Mouse (Mus musculus): ENCODE measurements at regions not wholly inside any gene's neighbourhood (a gene's known extent, or its start where the extent isn't known, plus 50 kb on each side); places are given as distances from the start of the nearest gene placed in this dataset.

GRCm38 (mm10) chr1:88935779-88936178 is 134.4 kb upstream of the Sh3bp4 start:
- DNase-seq: no peak
- Histone ChIP-seq H3K27ac (ENCODE audit: low read depth) (no peak overlapping the region), H3K9me3 (ENCODE audit: low read depth, low read length) (no peaks in the 10 kb centered on the region), H3K4me3 (ENCODE audit: low read depth, low read length) (no peak overlapping the region), H3K9ac (no peak overlapping the region), H3K4me1 (ENCODE audit: insufficient read depth) (no peaks in the 10 kb centered on the region), H3K36me3 (ENCODE audit: insufficient read depth) (no peaks in the 10 kb centered on the region), H3K27me3 (ENCODE audit: insufficient read depth, low read length) (no peaks in the 10 kb centered on the region), H3K4me2 (no peak overlapping the region)
- WGBS: 74% methylated on average over 3 of the region's 3 CpGs
- no peak for TF ChIP-seq CTCF (IDR thresholded peaks at IDR 0.05; ENCODE audit: low read depth)
- no peak for ATAC-seq (ENCODE audit: insufficient read depth)

DNA sequence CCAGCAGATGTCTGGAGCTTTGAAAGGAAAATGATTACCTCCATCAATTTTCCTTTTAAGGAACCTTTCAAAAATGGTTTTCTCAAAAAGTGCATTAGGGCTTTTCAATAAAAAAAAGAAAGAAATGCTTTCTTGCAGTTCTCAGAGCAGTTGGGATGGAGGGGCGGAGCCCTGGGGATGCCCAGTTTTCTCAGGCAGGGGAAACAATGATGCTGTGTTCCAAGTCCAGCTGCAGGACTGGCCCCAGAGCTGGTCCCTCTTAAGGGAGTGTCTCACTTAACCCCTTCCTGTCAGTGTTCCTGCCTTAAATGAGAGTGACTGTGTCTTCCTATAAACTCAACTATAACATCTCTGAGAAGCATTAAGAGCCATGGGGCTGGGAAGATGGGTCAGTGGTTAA is 132.9 kb upstream of the Sh3bp4 start:
- Histone ChIP-seq H3K4me3 (ENCODE audit: low read depth, low read length) (no peak overlapping the region), H3K27ac (ENCODE audit: low read depth) (no peak overlapping the region), H3K36me3 (ENCODE audit: insufficient read depth) (no peaks in the 10 kb centered on the region), H3K9me3 (ENCODE audit: low read depth, low read length) (no peaks in the 10 kb centered on the region), H3K9ac (no peak overlapping the region), H3K4me1 (ENCODE audit: insufficient read depth) (no peaks in the 10 kb centered on the region), H3K4me2 (no peak overlapping the region), H3K27me3 (ENCODE audit: insufficient read depth, low read length) (no peaks in the 10 kb centered on the region)
- DNase-seq (peak; percentile 36), ATAC-seq (ENCODE audit: insufficient read depth) (no peak)
- 67% methylated on average over 1 of the region's 1 CpGs for WGBS
- TF ChIP-seq CTCF (IDR thresholded peaks at IDR 0.05; ENCODE audit: low read depth): no peak

- H3K27ac ChIP-seq (ENCODE audit: low read depth): no peak overlapping the region
- ATAC-seq (ENCODE audit: insufficient read depth): peak; percentile 35
- WGBS: 59% methylated on average over 7 of the region's 7 CpGs
These were observed 131.8 kb upstream of the Sh3bp4 start for GRCm38 (mm10) chr1:88938458-88938857.

GRCm38 (mm10) chr1:88943039-88943438 is 127.2 kb upstream of the Sh3bp4 start:
- Histone ChIP-seq H3K4me2 (no peak overlapping the region), H3K9ac (no peak overlapping the region), H3K27me3 (ENCODE audit: insufficient read depth, low read length) (no peaks in the 10 kb centered on the region), H3K27ac (ENCODE audit: low read depth) (no peak overlapping the region), H3K9me3 (ENCODE audit: low read depth, low read length) (no peaks in the 10 kb centered on the region), H3K4me3 (ENCODE audit: low read depth, low read length) (no peak overlapping the region), H3K36me3 (ENCODE audit: insufficient read depth) (no peaks in the 10 kb centered on the region), H3K4me1 (ENCODE audit: insufficient read depth) (no peaks in the 10 kb centered on the region)
- 67% methylated on average over 8 of the region's 8 CpGs for WGBS
- TF ChIP-seq CTCF (IDR thresholded peaks at IDR 0.05; ENCODE audit: low read depth): no peak
- DNase-seq (no peak), ATAC-seq (ENCODE audit: insufficient read depth) (no peak)

More at GRCm38 (mm10) chr1:88938458-88938857, 131.8 kb upstream of the Sh3bp4 start:
- no peak for DNase-seq
- TF ChIP-seq CTCF (IDR thresholded peaks at IDR 0.05; ENCODE audit: low read depth): no peak
- Histone ChIP-seq H3K36me3 (ENCODE audit: insufficient read depth) (no peaks in the 10 kb centered on the region), H3K9ac (no peak overlapping the region), H3K27me3 (ENCODE audit: insufficient read depth, low read length) (no peaks in the 10 kb centered on the region), H3K4me2 (no peak overlapping the region), H3K4me3 (ENCODE audit: low read depth, low read length) (no peak overlapping the region), H3K4me1 (ENCODE audit: insufficient read depth) (no peaks in the 10 kb centered on the region), H3K9me3 (ENCODE audit: low read depth, low read length) (no peaks in the 10 kb centered on the region)

DNA sequence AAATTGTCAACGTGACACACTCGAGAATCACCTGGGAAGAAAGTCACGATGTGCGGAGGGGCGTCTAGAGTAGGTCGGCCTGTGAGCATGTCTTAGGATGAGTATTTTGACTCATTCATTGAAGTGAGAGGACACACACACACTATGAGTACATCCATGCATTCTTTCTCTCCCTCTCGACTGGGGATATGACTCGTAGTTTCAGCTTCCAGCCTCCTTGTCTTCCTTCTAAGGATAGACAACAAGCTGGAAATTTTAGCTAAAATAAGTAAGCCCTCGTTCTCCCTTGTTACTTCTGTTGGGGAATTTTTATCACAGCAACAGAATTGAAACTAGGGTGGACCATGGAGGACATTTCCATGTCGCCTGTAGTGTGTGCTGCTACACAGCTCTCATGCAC is 124.3 kb upstream of the Sh3bp4 start:
- H3K4me3 ChIP-seq (ENCODE audit: low read depth, low read length): no peak overlapping the region
- H3K9ac ChIP-seq: no peak overlapping the region
- no peaks in the 10 kb centered on the region for H3K27me3 ChIP-seq (ENCODE audit: insufficient read depth, low read length)
- DNase-seq (no peak), ATAC-seq (ENCODE audit: insufficient read depth) (no peak)
- no peak overlapping the region for H3K27ac ChIP-seq (ENCODE audit: low read depth)
- H3K4me1 ChIP-seq (ENCODE audit: insufficient read depth): no peaks in the 10 kb centered on the region
- no peak overlapping the region for H3K4me2 ChIP-seq
- no peaks in the 10 kb centered on the region; the same call in 1 of the 2 replicates for H3K9me3 ChIP-seq (ENCODE audit: low read depth, low read length)
- 84% methylated on average over 10 of the region's 10 CpGs for WGBS
- H3K36me3 ChIP-seq (ENCODE audit: insufficient read depth): no peaks in the 10 kb centered on the region
- TF ChIP-seq CTCF (IDR thresholded peaks at IDR 0.05; ENCODE audit: low read depth): no peak

GRCm38 (mm10) chr1:88946374-88946773 is 123.8 kb upstream of the Sh3bp4 start:
- Histone ChIP-seq H3K4me1 (ENCODE audit: insufficient read depth) (no peaks in the 10 kb centered on the region), H3K9me3 (ENCODE audit: low read depth, low read length) (no peaks in the 10 kb centered on the region; the same call in 1 of the 2 replicates), H3K27ac (ENCODE audit: low read depth) (no peak overlapping the region), H3K36me3 (ENCODE audit: insufficient read depth) (no peaks in the 10 kb centered on the region), H3K4me3 (ENCODE audit: low read depth, low read length) (no peak overlapping the region), H3K27me3 (ENCODE audit: insufficient read depth, low read length) (no peaks in the 10 kb centered on the region), H3K4me2 (no peak overlapping the region), H3K9ac (no peak overlapping the region)
- ATAC-seq (ENCODE audit: insufficient read depth): no peak
- WGBS: 61% methylated on average over 8 of the region's 8 CpGs
- no peak for DNase-seq
- no peak for TF ChIP-seq CTCF (IDR thresholded peaks at IDR 0.05; ENCODE audit: low read depth)

GRCm38 (mm10) chr1:88949911-88950310 is 120.3 kb upstream of the Sh3bp4 start:
- H3K4me1 ChIP-seq (ENCODE audit: insufficient read depth): no peaks in the 10 kb centered on the region
- 78% methylated on average over 1 of the region's 1 CpGs for WGBS
- H3K4me2 ChIP-seq: no peak overlapping the region
- H3K36me3 ChIP-seq (ENCODE audit: insufficient read depth): no peaks in the 10 kb centered on the region
- no peaks in the 10 kb centered on the region for H3K27me3 ChIP-seq (ENCODE audit: insufficient read depth, low read length)
- no peak for TF ChIP-seq CTCF (IDR thresholded peaks at IDR 0.05; ENCODE audit: low read depth)
- ATAC-seq (ENCODE audit: insufficient read depth) (no peak), DNase-seq (no peak)
- H3K9ac ChIP-seq: no peak overlapping the region
- H3K4me3 ChIP-seq (ENCODE audit: low read depth, low read length): no peak overlapping the region
- H3K27ac ChIP-seq (ENCODE audit: low read depth): no peak overlapping the region
- no peaks in the 10 kb centered on the region; the same call in 1 of the 2 replicates for H3K9me3 ChIP-seq (ENCODE audit: low read depth, low read length)

DNA sequence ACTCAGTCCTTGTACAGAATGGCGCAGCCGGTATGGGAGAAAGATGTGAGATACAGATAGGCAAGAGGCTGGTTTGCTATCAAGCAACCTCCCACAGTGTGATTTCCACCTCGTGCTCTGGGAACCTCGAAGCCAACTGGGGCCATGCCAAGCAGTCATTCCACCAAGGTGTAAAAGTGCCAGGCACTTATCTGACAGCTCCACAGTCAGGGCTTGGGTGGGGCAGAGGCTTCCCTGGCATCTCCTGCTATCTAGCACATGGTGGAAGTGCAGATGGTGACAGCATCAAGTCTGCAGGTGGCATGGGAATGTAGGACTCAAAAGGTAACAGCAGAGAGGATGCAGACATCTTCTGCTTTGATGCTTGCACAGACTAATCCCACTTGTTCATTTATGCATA is 116.7 kb upstream of the Sh3bp4 start:
- no peak for ATAC-seq (ENCODE audit: insufficient read depth)

More for the DNA sequence above, 116.7 kb upstream of the Sh3bp4 start:
- H3K4me2 ChIP-seq: no peak overlapping the region
- WGBS: 84% methylated on average over 4 of the region's 4 CpGs
- H3K27me3 ChIP-seq (ENCODE audit: insufficient read depth, low read length): no peaks in the 10 kb centered on the region
- DNase-seq: no peak
- TF ChIP-seq CTCF (IDR thresholded peaks at IDR 0.05; ENCODE audit: low read depth): no peak
- H3K27ac ChIP-seq (ENCODE audit: low read depth): no peak overlapping the region
- H3K36me3 ChIP-seq (ENCODE audit: insufficient read depth): no peaks in the 10 kb centered on the region
- no peak overlapping the region for H3K4me3 ChIP-seq (ENCODE audit: low read depth, low read length)
- no peaks in the 10 kb centered on the region for H3K4me1 ChIP-seq (ENCODE audit: insufficient read depth)
- no peak overlapping the region for H3K9ac ChIP-seq
- H3K9me3 ChIP-seq (ENCODE audit: low read depth, low read length): no peaks in the 10 kb centered on the region; the same call in 1 of the 2 replicates
